Mouse (Mus musculus) CD4-positive, CD25-positive, alpha-beta regulatory T cell, adult 4 months (primary cell): Measurements from ENCODE around the gene Sct. TPM values are rescaled to one million over a fixed set of nuclear protein-coding genes. Genes with fewer than 3 reads are reported as not detected.

Experiments used
- ATAC-seq: one replicate; pipeline ENCODE4 v1.8.0; 2017
- polyA plus RNA-seq, 2 experiments: library from polyadenylated mRNA; unstranded; fragments of 100-300 nt; shearing (Covaris generic); gene quantifications; one replicate each; pipeline ENCODE4 v1.2.1; 2017

Sct gene
- not detected for polyA plus RNA-seq

- ATAC-seq = no peak
Measured at GRCm38 (mm10) chr7:141278766-141279590, at the start of gene Sct. Gene Sct, minus strand, starts transcription at chr7:141279133.

GRCm38 (mm10) chr7:141328373-141328990 is 49.5 kb upstream of the Sct start:
- no peak for ATAC-seq

DNA sequence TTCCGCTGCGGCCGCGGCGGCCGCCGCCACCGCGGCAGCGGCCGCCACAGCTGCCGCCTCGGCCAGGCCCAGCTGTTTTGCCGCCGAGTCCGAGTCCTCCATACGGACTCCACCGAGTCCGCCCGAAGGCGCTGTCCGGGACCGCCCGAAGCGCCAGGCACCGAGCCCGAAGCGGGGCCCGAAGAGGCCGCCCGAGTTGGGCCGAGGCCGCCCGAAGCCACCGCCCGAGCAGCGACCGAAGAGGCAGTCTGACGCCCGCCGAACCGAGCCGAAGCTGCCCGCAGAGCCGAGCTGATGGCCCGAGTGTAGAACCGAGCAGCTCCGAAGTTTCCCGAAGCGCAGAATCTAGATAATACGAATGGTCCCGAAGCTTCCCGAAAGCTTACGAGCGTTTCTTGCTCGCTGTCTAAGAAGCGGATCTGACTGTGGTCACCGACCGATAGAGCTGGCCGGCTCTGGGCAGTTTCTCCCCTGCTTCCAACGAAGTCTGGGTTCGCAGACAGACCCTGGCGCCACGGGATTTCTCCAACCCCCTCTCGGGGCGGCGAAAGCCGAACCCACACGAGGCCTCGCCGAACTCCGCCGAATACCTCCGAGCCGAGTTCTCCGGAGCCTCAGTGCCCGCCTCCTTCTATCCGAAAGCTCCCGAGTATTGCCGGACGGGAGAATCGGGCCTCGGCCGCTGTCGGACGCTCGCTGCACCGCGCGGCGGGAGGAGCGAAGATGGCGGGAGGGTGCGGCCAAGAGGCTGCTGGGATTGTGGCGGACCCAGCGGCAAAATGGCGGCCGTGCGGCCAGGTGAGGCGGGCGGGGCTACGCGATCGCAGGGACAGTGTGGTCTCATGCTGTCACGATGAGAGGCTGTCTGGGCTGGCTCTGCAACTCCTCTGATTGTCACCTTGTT is 48.8 kb upstream of the Sct start, which contains the start of the genes Deaf1 and Tmem80:
Gene Deaf1 (minus strand): TSS at position 222 of the 904 bp plus-strand sequence.
Gene Tmem80 (plus strand): TSS at position 271 of the 904 bp plus-strand sequence.
- ATAC-seq = peak; percentile 89

DNA sequence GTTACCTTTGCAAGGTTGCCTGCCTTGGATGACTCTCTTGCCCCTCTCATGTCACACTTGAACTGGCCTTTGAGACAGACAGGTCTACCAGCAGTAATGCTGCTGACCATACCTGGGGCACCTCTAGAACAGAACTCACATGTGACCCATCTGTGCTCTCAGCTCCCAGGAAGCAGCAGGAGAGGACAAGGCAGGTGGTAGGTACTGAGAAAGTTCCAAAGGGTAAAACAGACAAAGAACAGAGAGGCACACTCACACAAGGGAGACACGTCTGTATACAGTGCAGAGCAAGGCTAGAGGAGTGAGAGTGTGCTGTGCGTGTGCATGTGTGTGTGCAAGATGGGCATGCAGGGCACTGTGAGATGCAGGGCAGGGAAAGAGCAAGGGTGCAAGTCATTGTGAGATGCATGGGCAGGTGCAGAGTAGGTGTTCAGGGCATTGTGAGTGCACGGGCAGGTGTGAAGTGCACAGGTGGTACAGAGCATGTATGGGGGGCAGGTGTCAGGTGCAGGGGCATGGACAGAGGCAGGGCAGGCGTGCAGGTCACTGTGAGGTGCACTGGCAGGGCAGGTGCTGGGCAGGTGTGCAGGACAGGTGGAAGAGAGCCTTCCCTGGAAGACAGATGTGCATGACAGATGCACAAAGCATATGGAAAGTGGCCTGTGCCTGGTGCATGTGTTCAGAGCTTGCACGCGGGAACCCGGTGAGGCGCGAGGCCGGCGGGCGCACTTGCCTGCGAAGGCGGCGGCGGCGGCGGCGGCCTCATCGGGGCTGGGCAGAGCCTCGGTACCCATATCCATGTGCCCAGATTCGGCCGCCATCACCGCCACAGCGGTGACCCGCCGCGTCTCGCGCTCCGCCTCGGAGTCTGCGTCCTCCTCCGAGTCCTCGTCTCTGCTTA is 47.9 kb upstream of the Sct start:
- peak; percentile 20 for ATAC-seq

DNA sequence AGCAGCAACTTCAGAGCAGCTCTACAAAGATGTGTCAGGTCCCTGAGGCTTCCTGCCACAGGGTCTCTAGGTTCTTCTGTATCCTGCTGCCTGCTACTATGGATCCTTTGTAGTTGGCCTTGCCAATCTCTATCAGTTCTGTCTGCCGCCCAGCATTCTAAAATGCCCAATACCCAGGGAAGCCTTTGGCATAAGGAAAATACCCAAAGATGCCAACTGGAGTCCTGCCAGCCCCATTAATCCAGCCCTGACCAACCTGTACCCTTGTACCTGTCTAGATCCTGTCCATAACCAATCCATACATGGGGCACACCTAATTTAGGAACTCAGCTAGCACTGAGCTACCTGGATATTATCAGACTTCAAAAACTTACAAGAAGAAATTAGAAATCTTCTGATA is 45.8 kb upstream of the Sct start:
- ATAC-seq = no peak

DNA sequence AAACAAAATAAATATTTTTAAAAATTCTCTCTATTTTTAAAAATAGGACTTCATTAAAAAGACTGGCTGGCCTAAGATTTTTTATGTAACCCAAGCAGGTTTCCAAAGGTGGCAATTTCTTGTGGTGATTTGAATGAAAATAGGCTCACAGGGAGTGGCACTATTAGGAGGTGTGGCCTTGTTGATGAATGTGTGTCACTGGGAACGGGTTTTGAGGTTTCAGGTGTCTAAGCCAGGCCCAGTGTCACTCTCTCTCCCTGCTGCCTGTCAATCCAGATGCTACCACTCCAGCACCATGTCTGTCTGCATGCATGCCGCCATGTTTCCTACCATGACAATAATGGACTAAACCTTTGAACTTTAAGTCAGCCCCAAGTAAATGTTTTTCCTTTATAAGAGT is 40.5 kb upstream of the Sct start:
- ATAC-seq = no peak

GRCm38 (mm10) chr7:141317619-141318132 is 38.7 kb upstream of the Sct start:
- ATAC-seq = no peak

DNA sequence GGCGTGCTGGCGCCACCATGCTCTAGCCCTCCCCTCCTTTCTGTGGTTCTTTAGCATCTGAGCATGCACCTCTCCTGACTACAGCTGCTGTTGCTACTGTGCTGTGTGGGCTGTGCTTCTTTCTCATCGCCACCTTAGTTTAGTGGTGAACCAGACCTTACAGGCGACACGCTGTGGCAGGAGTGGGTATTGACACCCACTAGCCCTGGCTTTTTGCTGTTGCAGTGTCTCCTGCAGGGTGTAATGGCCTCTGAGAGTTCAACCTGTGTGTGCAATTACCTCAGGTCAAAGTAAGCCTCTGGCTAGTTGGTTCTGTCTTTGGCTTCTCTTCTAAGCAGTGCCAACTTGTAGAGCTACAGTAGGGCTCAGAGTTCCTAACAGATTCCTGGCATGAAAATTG is 37.0 kb upstream of the Sct start:
- peak; percentile 95 for ATAC-seq

DNA sequence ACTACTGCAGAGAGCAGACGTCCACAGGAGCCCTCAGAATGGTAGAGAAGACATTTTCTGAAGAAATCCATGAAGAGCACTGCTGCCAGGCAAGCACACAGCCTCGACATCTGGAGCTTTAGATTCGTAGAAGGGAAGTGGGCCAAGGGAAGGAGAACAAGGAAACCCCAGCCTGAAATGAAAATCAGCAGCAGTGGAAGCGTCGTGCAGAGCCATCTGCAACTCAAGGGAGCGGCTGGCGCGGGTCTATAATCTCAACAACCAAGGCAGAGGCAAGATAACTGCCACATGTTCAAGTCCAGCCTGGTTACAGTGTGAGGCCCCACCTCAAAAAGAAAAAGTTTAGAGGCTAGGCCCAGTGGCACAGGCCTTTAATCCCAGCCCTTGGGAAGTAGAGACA is 36.1 kb upstream of the Sct start:
- ATAC-seq = no peak

DNA sequence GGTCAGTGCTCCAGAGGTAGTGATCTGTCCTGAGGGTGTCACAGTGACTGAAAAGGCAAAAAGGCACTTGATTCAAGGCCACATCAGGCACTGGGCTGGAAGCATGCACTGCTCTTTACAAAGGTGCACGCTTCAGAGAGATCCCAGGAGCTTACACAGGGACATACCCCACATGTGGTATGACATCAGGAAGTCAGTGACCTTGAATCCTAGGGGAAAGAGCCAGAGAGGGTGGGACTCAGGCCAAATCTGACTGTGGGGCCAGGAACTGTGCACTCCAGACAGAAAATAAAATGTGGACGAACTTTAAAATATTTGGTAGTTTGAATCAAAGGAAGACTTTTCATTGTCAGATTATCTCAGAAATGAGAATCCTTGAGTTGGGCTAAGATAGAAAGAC is 35.5 kb upstream of the Sct start:
- no peak for ATAC-seq

DNA sequence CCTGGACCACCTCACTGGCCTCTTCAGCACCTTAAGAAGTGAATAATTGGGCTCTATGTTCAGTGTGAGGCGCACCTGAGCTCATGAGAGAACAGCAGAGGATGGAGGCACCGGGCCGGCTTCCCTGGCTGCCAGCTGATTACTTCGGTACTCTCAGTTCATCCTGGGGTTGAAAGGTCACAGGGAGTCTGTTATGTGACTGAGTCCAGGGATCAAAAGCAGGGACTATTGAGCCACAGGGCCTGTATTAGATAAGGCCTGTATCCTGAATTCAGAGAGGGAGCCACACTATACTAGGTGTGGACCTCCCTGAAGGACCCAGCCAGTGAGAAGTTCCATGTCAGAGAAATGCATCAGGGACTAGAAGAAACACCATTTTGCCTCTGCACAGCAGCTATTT is 25.6 kb upstream of the Sct start:
- ATAC-seq = no peak

DNA sequence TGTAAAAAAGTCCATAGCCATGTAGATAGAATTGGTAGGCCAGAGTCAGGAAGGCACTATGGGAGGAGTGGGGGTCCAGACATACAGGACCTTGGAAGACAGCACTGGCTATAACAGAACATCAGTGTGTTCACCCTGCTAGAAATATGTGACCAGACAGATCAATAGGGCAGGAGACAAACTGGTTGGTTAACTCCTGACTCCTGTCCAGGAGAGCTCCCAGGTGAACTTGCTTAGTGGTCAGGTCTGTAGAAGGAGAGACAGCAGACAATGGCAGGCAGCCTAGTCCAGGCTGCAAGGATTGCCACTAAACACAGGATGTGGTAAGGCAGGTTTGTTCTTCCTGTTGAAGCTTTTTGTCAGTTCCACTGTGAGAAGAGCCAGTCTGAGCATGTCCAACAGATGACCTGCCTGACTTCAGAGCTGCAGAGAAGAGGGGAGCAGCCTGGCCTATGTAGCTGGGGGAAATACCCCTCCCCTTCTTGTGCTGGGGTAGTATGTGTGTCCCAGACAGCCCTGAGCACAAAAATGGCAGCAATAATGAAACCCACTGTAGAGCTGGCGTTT is 23.9 kb upstream of the Sct start:
- peak; percentile 93 for ATAC-seq

- no peak for ATAC-seq
Measured at GRCm38 (mm10) chr7:141301386-141301785, 22.5 kb upstream of the Sct start.

GRCm38 (mm10) chr7:141299175-141299574 is 20.2 kb upstream of the Sct start:
- ATAC-seq = no peak

DNA sequence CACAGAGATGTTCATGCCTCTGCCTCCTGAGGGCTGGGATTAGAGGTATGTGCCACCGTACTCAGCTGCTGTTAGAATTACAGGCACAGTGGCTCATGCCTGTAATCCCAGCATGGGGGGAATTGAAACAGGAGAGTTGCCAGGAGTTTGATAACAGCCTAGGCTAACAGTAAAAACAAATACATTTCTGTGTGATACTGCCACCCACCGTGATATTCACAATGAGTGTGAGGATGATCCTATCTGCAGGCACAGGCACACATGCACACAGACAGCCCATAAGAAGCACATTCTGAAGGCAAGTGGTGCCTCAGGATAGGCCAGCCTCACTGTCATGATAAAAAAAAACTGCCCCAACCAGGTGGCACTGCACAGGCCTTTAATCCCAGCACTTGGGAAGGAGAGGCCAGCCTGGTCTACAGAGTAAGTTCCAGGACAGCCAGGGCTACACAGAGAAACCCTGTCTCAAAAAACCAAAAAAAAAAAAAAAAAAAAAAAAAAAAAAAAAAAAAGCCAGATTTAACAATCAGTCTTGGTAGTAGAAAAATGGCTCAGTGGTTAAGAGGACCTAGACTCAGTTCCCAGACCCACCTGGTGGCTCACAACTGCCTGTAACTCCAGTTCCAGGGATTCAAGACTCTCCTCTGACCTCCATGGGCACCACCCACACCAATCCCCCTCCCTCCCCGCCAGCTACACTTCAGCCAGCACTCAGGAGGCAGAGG is 19.2 kb upstream of the Sct start:
- ATAC-seq = no peak

DNA sequence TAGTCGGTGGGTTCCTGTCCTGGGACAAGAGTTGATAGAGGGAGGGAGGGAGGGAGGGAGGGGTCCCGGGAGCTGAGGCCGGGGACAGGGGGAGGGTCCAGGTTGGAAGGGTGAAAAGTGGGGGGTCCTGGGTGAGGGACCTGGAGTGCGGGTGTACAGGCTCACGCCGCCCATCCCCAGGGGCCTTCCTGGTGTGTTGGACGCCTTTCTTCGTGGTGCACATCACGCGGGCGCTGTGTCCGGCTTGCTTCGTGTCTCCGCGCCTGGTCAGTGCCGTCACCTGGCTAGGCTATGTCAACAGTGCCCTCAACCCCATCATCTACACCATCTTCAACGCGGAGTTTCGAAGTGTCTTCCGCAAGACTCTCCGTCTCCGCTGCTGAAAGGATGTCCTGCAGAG is 15.5 kb upstream of the Sct start:
- no peak for ATAC-seq

- ATAC-seq = no peak
Measured at GRCm38 (mm10) chr7:141293852-141294471, 15.0 kb upstream of the Sct start.

GRCm38 (mm10) chr7:141292583-141293388 is 13.9 kb upstream of the Sct start:
- no peak for ATAC-seq

DNA sequence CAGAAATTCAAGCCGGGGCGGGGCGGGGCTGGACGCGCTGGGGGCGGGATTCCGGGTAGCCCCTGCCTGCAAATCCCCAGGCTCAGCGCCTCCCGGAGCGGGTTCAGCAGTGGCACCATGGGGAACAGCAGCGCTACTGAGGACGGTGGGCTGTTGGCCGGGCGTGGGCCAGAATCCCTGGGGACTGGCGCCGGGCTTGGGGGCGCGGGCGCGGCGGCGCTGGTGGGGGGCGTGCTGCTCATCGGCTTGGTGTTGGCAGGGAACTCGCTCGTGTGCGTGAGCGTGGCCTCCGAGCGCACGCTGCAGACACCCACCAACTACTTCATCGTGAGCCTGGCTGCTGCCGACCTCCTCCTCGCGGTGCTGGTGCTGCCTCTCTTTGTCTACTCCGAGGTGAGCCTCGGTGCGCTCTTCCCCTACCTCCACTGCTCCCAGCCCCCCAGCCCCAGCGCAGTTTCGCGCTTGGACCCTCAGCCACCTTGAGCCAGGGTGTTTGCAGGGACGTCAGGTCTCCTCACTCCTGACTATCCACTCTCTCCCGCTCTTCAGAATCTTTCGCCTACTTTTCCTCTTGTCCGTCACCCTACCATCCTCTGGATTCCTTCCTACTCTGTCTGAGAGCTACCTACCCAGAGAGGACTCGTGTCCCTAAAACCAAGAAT is 13.1 kb upstream of the Sct start, which contains the start of gene Drd4:
Gene Drd4 (plus strand): TSS at position 86 of the 662 bp plus-strand sequence.
- ATAC-seq = no peak
